Mouse (Mus musculus): ENCODE measurements at regions not wholly inside any gene's neighbourhood (a gene's known extent, or its start where the extent isn't known, plus 50 kb on each side); places are given as distances from the start of the nearest gene placed in this dataset.

- no peak overlapping the region for H3K4me2 ChIP-seq (ENCODE audit: low read length)
- no peak for ATAC-seq
- no peaks in the 10 kb centered on the region for H3K9me3 ChIP-seq (replicated peaks; ENCODE audit: control insufficient read depth, low read length, poor library complexity, severe bottlenecking)
- no peaks in the 10 kb centered on the region for H3K36me3 ChIP-seq (ENCODE audit: control insufficient read depth, insufficient read depth, low read length)
- H3K9ac ChIP-seq (ENCODE audit: low read depth, low read length) = no peak overlapping the region
- no peak overlapping the region for H3K27ac ChIP-seq (ENCODE audit: low read length)
- H3K27me3 ChIP-seq (ENCODE audit: control insufficient read depth, insufficient read depth, low read depth, low read length) = no peaks in the 10 kb centered on the region
- H3K4me3 ChIP-seq (ENCODE audit: low read depth, low read length) = no peak overlapping the region
- H3K4me1 ChIP-seq (ENCODE audit: control insufficient read depth, insufficient read depth, low read length) = no peaks in the 10 kb centered on the region
- WGBS = 49% methylated on average over 4 of the region's 4 CpGs
Measured at GRCm38 (mm10) chr16:52947679-52948078, 493.8 kb upstream of the Alcam start.

GRCm38 (mm10) chr16:52934749-52935148 lies 480.9 kb upstream of the Alcam start:
- no peak overlapping the region for H3K4me2 ChIP-seq (ENCODE audit: low read length)
- H3K27me3 ChIP-seq (ENCODE audit: control insufficient read depth, insufficient read depth, low read depth, low read length) = no peaks in the 10 kb centered on the region
- ATAC-seq = no peak
- H3K27ac ChIP-seq (ENCODE audit: low read length) = no peak overlapping the region
- no peaks in the 10 kb centered on the region for H3K4me1 ChIP-seq (ENCODE audit: control insufficient read depth, insufficient read depth, low read length)
- no peak overlapping the region for H3K9ac ChIP-seq (ENCODE audit: low read depth, low read length)
- no peaks in the 10 kb centered on the region for H3K36me3 ChIP-seq (ENCODE audit: control insufficient read depth, insufficient read depth, low read length)
- no peak overlapping the region for H3K4me3 ChIP-seq (ENCODE audit: low read depth, low read length)
- no peaks in the 10 kb centered on the region for H3K9me3 ChIP-seq (replicated peaks; ENCODE audit: control insufficient read depth, low read length, poor library complexity, severe bottlenecking)
- WGBS = 78% methylated on average over 1 of the region's 1 CpGs

- WGBS = 80% methylated on average over 3 of the region's 3 CpGs
- ATAC-seq = no peak
- H3K4me1 ChIP-seq (ENCODE audit: control insufficient read depth, insufficient read depth, low read length) = no peaks in the 10 kb centered on the region
- H3K9ac ChIP-seq (ENCODE audit: low read depth, low read length) = no peak overlapping the region
- no peak overlapping the region for H3K4me3 ChIP-seq (ENCODE audit: low read depth, low read length)
- H3K4me2 ChIP-seq (ENCODE audit: low read length) = no peak overlapping the region
- H3K27me3 ChIP-seq (ENCODE audit: control insufficient read depth, insufficient read depth, low read depth, low read length) = no peaks in the 10 kb centered on the region
- H3K27ac ChIP-seq (ENCODE audit: low read length) = no peak overlapping the region
- H3K36me3 ChIP-seq (ENCODE audit: control insufficient read depth, insufficient read depth, low read length) = no peaks in the 10 kb centered on the region
- no peaks in the 10 kb centered on the region for H3K9me3 ChIP-seq (replicated peaks; ENCODE audit: control insufficient read depth, low read length, poor library complexity, severe bottlenecking)
Measured at GRCm38 (mm10) chr16:52931978-52932377, 478.1 kb upstream of the Alcam start.

- Histone ChIP-seq H3K4me2 (ENCODE audit: low read length) (no peak overlapping the region), H3K27ac (ENCODE audit: low read length) (no peak overlapping the region), H3K4me1 (ENCODE audit: control insufficient read depth, insufficient read depth, low read length) (no peaks in the 10 kb centered on the region), H3K9me3 (replicated peaks; ENCODE audit: control insufficient read depth, low read length, poor library complexity, severe bottlenecking) (no peaks in the 10 kb centered on the region), H3K27me3 (ENCODE audit: control insufficient read depth, insufficient read depth, low read depth, low read length) (no peaks in the 10 kb centered on the region), H3K9ac (ENCODE audit: low read depth, low read length) (no peak overlapping the region), H3K36me3 (ENCODE audit: control insufficient read depth, insufficient read depth, low read length) (no peaks in the 10 kb centered on the region), H3K4me3 (ENCODE audit: low read depth, low read length) (no peak overlapping the region)
- 54% methylated on average over 14 of the region's 14 CpGs for WGBS
- ATAC-seq = no peak
Measured at GRCm38 (mm10) chr16:52892467-52893255, 438.8 kb upstream of the Alcam start.

- no peaks in the 10 kb centered on the region for H3K36me3 ChIP-seq (ENCODE audit: control insufficient read depth, insufficient read depth, low read length)
- no peak overlapping the region for H3K4me3 ChIP-seq (ENCODE audit: low read depth, low read length)
- H3K9me3 ChIP-seq (replicated peaks; ENCODE audit: control insufficient read depth, low read length, poor library complexity, severe bottlenecking) = no peaks in the 10 kb centered on the region
- H3K27me3 ChIP-seq (ENCODE audit: control insufficient read depth, insufficient read depth, low read depth, low read length) = no peaks in the 10 kb centered on the region
- H3K4me1 ChIP-seq (ENCODE audit: control insufficient read depth, insufficient read depth, low read length) = no peaks in the 10 kb centered on the region
- no peak overlapping the region for H3K27ac ChIP-seq (ENCODE audit: low read length)
- no peak overlapping the region for H3K9ac ChIP-seq (ENCODE audit: low read depth, low read length)
- ATAC-seq = no peak
- WGBS = 80% methylated on average over 4 of the region's 4 CpGs
- H3K4me2 ChIP-seq (ENCODE audit: low read length) = no peak overlapping the region
Measured at GRCm38 (mm10) chr16:52879463-52880114, 425.7 kb upstream of the Alcam start.

- H3K9me3 ChIP-seq (replicated peaks; ENCODE audit: control insufficient read depth, low read length, poor library complexity, severe bottlenecking) = no peaks in the 10 kb centered on the region
- no peak overlapping the region for H3K9ac ChIP-seq (ENCODE audit: low read depth, low read length)
- ATAC-seq = no peak
- H3K27ac ChIP-seq (ENCODE audit: low read length) = no peak overlapping the region
- no peak overlapping the region for H3K4me2 ChIP-seq (ENCODE audit: low read length)
- H3K4me1 ChIP-seq (ENCODE audit: control insufficient read depth, insufficient read depth, low read length) = no peaks in the 10 kb centered on the region
- H3K27me3 ChIP-seq (ENCODE audit: control insufficient read depth, insufficient read depth, low read depth, low read length) = no peaks in the 10 kb centered on the region
- H3K4me3 ChIP-seq (ENCODE audit: low read depth, low read length) = no peak overlapping the region
- H3K36me3 ChIP-seq (ENCODE audit: control insufficient read depth, insufficient read depth, low read length) = no peaks in the 10 kb centered on the region
- WGBS = 77% methylated on average over 6 of the region's 6 CpGs
Measured at GRCm38 (mm10) chr16:52867833-52868232, 414.0 kb upstream of the Alcam start.

- H3K9ac ChIP-seq (ENCODE audit: low read depth, low read length) = no peak overlapping the region
- no peak overlapping the region for H3K4me2 ChIP-seq (ENCODE audit: low read length)
- H3K27ac ChIP-seq (ENCODE audit: low read length) = no peak overlapping the region
- no peaks in the 10 kb centered on the region for H3K4me1 ChIP-seq (ENCODE audit: control insufficient read depth, insufficient read depth, low read length)
- no peaks in the 10 kb centered on the region for H3K36me3 ChIP-seq (ENCODE audit: control insufficient read depth, insufficient read depth, low read length)
- no peak for ATAC-seq
- H3K27me3 ChIP-seq (ENCODE audit: control insufficient read depth, insufficient read depth, low read depth, low read length) = no peaks in the 10 kb centered on the region
- H3K4me3 ChIP-seq (ENCODE audit: low read depth, low read length) = no peak overlapping the region
- no peaks in the 10 kb centered on the region for H3K9me3 ChIP-seq (replicated peaks; ENCODE audit: control insufficient read depth, low read length, poor library complexity, severe bottlenecking)
- 94% methylated on average over 1 of the region's 1 CpGs for WGBS
Measured at GRCm38 (mm10) chr16:52863554-52863953, 409.7 kb upstream of the Alcam start.

GRCm38 (mm10) chr16:52861263-52861662 lies 407.4 kb upstream of the Alcam start:
- H3K4me1 ChIP-seq (ENCODE audit: control insufficient read depth, insufficient read depth, low read length) = no peaks in the 10 kb centered on the region
- H3K9me3 ChIP-seq (replicated peaks; ENCODE audit: control insufficient read depth, low read length, poor library complexity, severe bottlenecking) = no peaks in the 10 kb centered on the region
- H3K4me3 ChIP-seq (ENCODE audit: low read depth, low read length) = no peak overlapping the region
- H3K27me3 ChIP-seq (ENCODE audit: control insufficient read depth, insufficient read depth, low read depth, low read length) = no peaks in the 10 kb centered on the region
- no peak overlapping the region for H3K27ac ChIP-seq (ENCODE audit: low read length)
- no peaks in the 10 kb centered on the region for H3K36me3 ChIP-seq (ENCODE audit: control insufficient read depth, insufficient read depth, low read length)
- H3K4me2 ChIP-seq (ENCODE audit: low read length) = no peak overlapping the region
- H3K9ac ChIP-seq (ENCODE audit: low read depth, low read length) = no peak overlapping the region
- WGBS = 90% methylated on average over 6 of the region's 6 CpGs
- no peak for ATAC-seq

- Histone ChIP-seq H3K9me3 (replicated peaks; ENCODE audit: control insufficient read depth, low read length, poor library complexity, severe bottlenecking) (no peaks in the 10 kb centered on the region), H3K4me1 (ENCODE audit: control insufficient read depth, insufficient read depth, low read length) (no peaks in the 10 kb centered on the region), H3K27ac (ENCODE audit: low read length) (no peak overlapping the region), H3K27me3 (ENCODE audit: control insufficient read depth, insufficient read depth, low read depth, low read length) (no peaks in the 10 kb centered on the region), H3K36me3 (ENCODE audit: control insufficient read depth, insufficient read depth, low read length) (no peaks in the 10 kb centered on the region), H3K4me3 (ENCODE audit: low read depth, low read length) (no peak overlapping the region), H3K9ac (ENCODE audit: low read depth, low read length) (no peak overlapping the region), H3K4me2 (ENCODE audit: low read length) (no peak overlapping the region)
- no peak for ATAC-seq
- WGBS = 67% methylated on average over 8 of the region's 8 CpGs
Measured at GRCm38 (mm10) chr16:52858441-52859209, 404.8 kb upstream of the Alcam start.
